Mouse (Mus musculus) subcutaneous adipose tissue, adult 2 months (tissue): ENCODE data around the gene B3gntl1. TPM values are rescaled to one million over a fixed set of nuclear protein-coding genes. Genes with fewer than 3 reads are reported as not detected.

Source experiments
- polyA plus RNA-seq: library from polyadenylated mRNA; depleted of rRNA; stranded (reverse); fragments of >200 nt; gene quantifications from 2 replicates; pipeline ENCODE4 v1.2.3, GENCODE M21; 2012; ENCODE audit warnings: low replicate concordance; rRNA removed

The B3gntl1 gene
- 10.7 and 11.5 TPM in 2 replicates for polyA plus RNA-seq

GRCm38 (mm10) chr11:121672990-121673572, at the start of gene B3gntl1:
Gene B3gntl1, minus strand, starts transcription at chr11:121673153.

GRCm38 (mm10) chr11:121701244-121701643, 28.3 kb upstream of the B3gntl1 start, which contains the start of gene Metrnl:
Gene Metrnl, plus strand, starts transcription at chr11:121701544.

Other genes with a start within 250 kb of the B3gntl1 start
- 5.7 and 7.6 TPM in 2 replicates for gene Fn3k, start 238.2 kb downstream of the B3gntl1 start, polyA plus RNA-seq
- gene Tbcd, start 221.2 kb downstream of the B3gntl1 start, polyA plus RNA-seq, result 71.3 and 86.8 TPM in 2 replicates
- gene Zfp750, start 153.8 kb downstream of the B3gntl1 start, polyA plus RNA-seq, result 0.46 TPM in 1 of 2 replicates, not detected in the other
- gene Metrnl, start 28.4 kb upstream of the B3gntl1 start, polyA plus RNA-seq, result 35.9 and 38.5 TPM in 2 replicates
- gene Ptchd3, start 157.1 kb upstream of the B3gntl1 start, polyA plus RNA-seq, result not detected in 2 replicates